Mouse (Mus musculus) erythroblast, embryonic 14.5 days (primary cell): ENCODE results near the gene Efcab5.

Experiments used
- GATA1 ChIP-seq: IDR thresholded peaks from 2 replicates; pipeline ENCODE4 v1.6.1; 2012; ENCODE audit warnings: low read length, inconsistent platforms, mixed read lengths
- TAL1 ChIP-seq: IDR thresholded peaks from 3 replicates; pipeline ENCODE4 v1.6.1; 2012; ENCODE audit warnings: low read length, inconsistent platforms, mixed read lengths

- no peak for TF ChIP-seq TAL1
- no peak for TF ChIP-seq GATA1
Observed at GRCm38 (mm10) chr11:77193941-77194553, 5.3 kb upstream of the Efcab5 start.
